Comparison of ENCODE assay signal across 8 mouse cellular contexts in genomic region chr4:148463208-148463960, GRCm38 (mm10). TPM values are rescaled to one million over a fixed set of nuclear protein-coding genes. Genes with fewer than 3 reads are reported as not detected.
A peak's percentile ranks its signal among the peaks of the same experiment; 100 is the strongest.
DNase-seq lines count a peak whose midpoint lies in the region; ATAC-seq and TF ChIP-seq lines count a peak whose summit lies in the region.

No protein-coding gene starts in this region.

- 77% methylated on average over 14 of the region's 14 CpGs for WGBS in liver, embryonic 16.5 days (ENCODE audit: insufficient replicate concordance)

- no peak overlapping the region for H3K4me2 ChIP-seq in liver, embryonic 16.5 days (ENCODE audit: low read depth, low read length)

- ATAC-seq in cerebellum, adult (ENCODE audit: insufficient number of reproducible peaks, low FRiP score, low TSS enrichment), result 0 out of 2 replicates have a peak, but pooled peaks have one; percentile 66
- peak; percentile 47 to 52; a peak in 2 of 4 replicates for ATAC-seq in hematopoietic stem cell, adult 5-6 weeks (replicated peaks in 1 of 2; ENCODE audit: insufficient read depth in 1 of 2, low FRiP score in 2 of 2, low TSS enrichment in 1 of 2, low read depth in 1 of 2, poor library complexity in 2 of 2, severe bottlenecking in 2 of 2)
- peak; percentile 33 for ATAC-seq in liver, embryonic 16.5 days (ENCODE audit: low read depth)

- no peaks in the 10 kb centered on the region for H3K9me3 ChIP-seq in E14TG2a.4 (ENCODE audit: low read length)
- no peaks in the 10 kb centered on the region for H3K9me3 ChIP-seq in liver, embryonic 16.5 days (replicated peaks; ENCODE audit: control insufficient read depth, low read length)

- H3K4me1 ChIP-seq in E14TG2a.4 (replicated peaks; ENCODE audit: low read depth, low read length), result peaks cover 33% of the 10 kb centered on the region
- no peaks in the 10 kb centered on the region for H3K4me1 ChIP-seq in liver, embryonic 16.5 days (ENCODE audit: control insufficient read depth, low read depth, low read length)

- peak; percentile 63 for DNase-seq in kidney, adult 18-20 months
- no peak for DNase-seq in kidney, adult 8-10 months
- DNase-seq in yolk sac, embryonic 10.5 days (ENCODE audit: low spot score), result peak; percentile 45
- DNase-seq in thymus, adult 18-20 months, result no peak

- H3K4me3 ChIP-seq in E14TG2a.4 (replicated peaks; ENCODE audit: low read length), result no peak overlapping the region
- H3K4me3 ChIP-seq in liver, embryonic 16.5 days (ENCODE audit: low read depth, low read length), result no peak overlapping the region

- H3K27me3 ChIP-seq in E14TG2a.4 (ENCODE audit: insufficient read depth, low read length), result no peaks in the 10 kb centered on the region
- no peaks in the 10 kb centered on the region for H3K27me3 ChIP-seq in liver, embryonic 16.5 days (ENCODE audit: control insufficient read depth, insufficient read depth, low read depth, low read length)

- no peak overlapping the region for H3K27ac ChIP-seq in liver, embryonic 16.5 days (ENCODE audit: low read length)

- H3K9ac ChIP-seq in liver, embryonic 16.5 days (ENCODE audit: low read depth, low read length), result no peak overlapping the region

- TF ChIP-seq CTCF in E14TG2a.4 (conservative IDR thresholded peaks at IDR 0.05; ENCODE audit: low read length), result peak; percentile 35

- H3K36me3 ChIP-seq in E14TG2a.4 (ENCODE audit: insufficient read depth, low read length), result peaks cover 90% of the 10 kb centered on the region
- H3K36me3 ChIP-seq in liver, embryonic 16.5 days (ENCODE audit: control insufficient read depth, insufficient read depth), result peaks cover 43% of the 10 kb centered on the region

RNA-seq across cellular contexts. Expression of gene Mtor, which starts 15.0 kb away (rescaled TPM):
- 16.0 and 17.6 TPM in 2 replicates for total RNA-seq in hematopoietic stem cell, adult 5-6 weeks (2017)
- 7.6 and 9.3 TPM in 2 replicates for polyA plus RNA-seq in liver, embryonic 16.5 days (2015; fragmentation: Nextera tagmentation; extraction: Ambion mirVana)

RNA-seq across cellular contexts. Expression of gene Ubiad1, which starts 18.8 kb away (rescaled TPM):
- 10.4 TPM in 2 replicates for total RNA-seq in hematopoietic stem cell, adult 5-6 weeks (2017)
- polyA plus RNA-seq in liver, embryonic 16.5 days (2015; fragmentation: Nextera tagmentation; extraction: Ambion mirVana), result 10.8 and 11.9 TPM in 2 replicates

RNA-seq across cellular contexts. Expression of gene Angptl7, which starts 36.9 kb away (rescaled TPM):
- total RNA-seq in hematopoietic stem cell, adult 5-6 weeks (2017), result not detected in 2 replicates
- 0.43 and 0.83 TPM in 2 replicates for polyA plus RNA-seq in liver, embryonic 16.5 days (2015; fragmentation: Nextera tagmentation; extraction: Ambion mirVana)

Comparison
In these comparisons a context has a peak if more than half of its experiments do, and no peak if none do; other contexts are left out.
1. DNase-seq: peak in kidney, adult 18-20 months (single experiment) and yolk sac, embryonic 10.5 days (single experiment); none in kidney, adult 8-10 months (0 of 2) and thymus, adult 18-20 months (0 of 2).
2. Peak in every context shown above with its lines, with median percentiles within 50 percentile points of each other: ATAC-seq.